Mouse (Mus musculus) midbrain, postnatal 0 days (tissue): ENCODE data around the gene Meig1. TPM values are rescaled to one million over a fixed set of nuclear protein-coding genes. Genes with fewer than 3 reads are reported as not detected.
"Not testable (repeated sequence)": the region's sequence is repeated elsewhere in the genome, so short reads cannot be mapped to it uniquely, and the experiment has no call there.

Experiments used
- ATAC-seq: fragments of 200-750 bp; cut with Nextera tagmentation; 2 replicates; pipeline ENCODE4 v1.8.0; 2017; ENCODE audit warnings: moderate number of reproducible peaks, mild to moderate bottlenecking, moderate TSS enrichment, moderate library complexity; ENCODE audit not compliant: low FRiP score
- DNase-seq: peaks from one replicate; pipeline ENCODE4 v3.0.0-alpha.2; 2015; ENCODE audit warnings: low spot score
- H3K27ac ChIP-seq: fragments of 300-500 bp; sonication (generic); 2 replicates; pipeline ENCODE4 v1.5.1; 2014; ENCODE audit warnings: low read depth, mild to moderate bottlenecking, low read length, mixed read lengths
- H3K27me3 ChIP-seq: fragments of 300-500 bp; sonication (generic); 2 replicates; pipeline ENCODE4 v1.6.1; 2014; ENCODE audit warnings: low read length, control low read depth, mixed read lengths; ENCODE audit not compliant: insufficient read depth
- H3K36me3 ChIP-seq: fragments of 300-500 bp; sonication (generic); 2 replicates; pipeline ENCODE4 v1.6.1; 2014; ENCODE audit warnings: low read length, control low read depth, mixed read lengths; ENCODE audit not compliant: insufficient read depth
- H3K4me1 ChIP-seq: fragments of 300-500 bp; sonication (generic); 2 replicates; pipeline ENCODE4 v1.6.1; 2014; ENCODE audit warnings: mild to moderate bottlenecking, control low read depth, antibody characterized with exemption, low read length, mixed read lengths; ENCODE audit not compliant: insufficient read depth
- H3K4me2 ChIP-seq: fragments of 300-500 bp; sonication (generic); 2 replicates; pipeline ENCODE4 v1.6.1; 2014; ENCODE audit warnings: low read depth, mild to moderate bottlenecking, low read length, mixed read lengths; ENCODE audit not compliant: poor library complexity, severe bottlenecking
- H3K4me3 ChIP-seq: fragments of 300-500 bp; sonication (generic); 2 replicates; pipeline ENCODE4 v1.5.1; 2014; ENCODE audit warnings: low read depth, mild to moderate bottlenecking, low read length, moderate library complexity
- H3K9ac ChIP-seq: fragments of 300-500 bp; sonication (generic); replicated peaks from 2 replicates; pipeline ENCODE4 v1.6.1; 2014; ENCODE audit warnings: mild to moderate bottlenecking, low read length, moderate library complexity, mixed read lengths; ENCODE audit not compliant: poor library complexity, severe bottlenecking
- H3K9me3 ChIP-seq: fragments of 300-500 bp; sonication (generic); 2 replicates; pipeline ENCODE4 v1.6.1; 2016; ENCODE audit warnings: low read length, control low read depth
- CTCF ChIP-seq: IDR thresholded peaks from 2 replicates; pipeline ENCODE4 v1.5.1; 2016; ENCODE audit warnings: antibody characterized with exemption, mild to moderate bottlenecking
- whole genome bisulfite sequencing: fragments of 180-500 bp; shearing (Covaris S2); extraction: QIAGEN DNeasy Blood & Tissue Kit; methylation state at CpG from one replicate; pipeline ENCODE4 v1.1.7; 2014; 5-methylcytosine and 5-hydroxymethylcytosine counted together
- polyA plus RNA-seq: library from polyadenylated mRNA; unstranded; fragments of >200 nt; fragmentation: Nextera tagmentation; extraction: Ambion mirVana; gene quantifications from 2 replicates; pipeline ENCODE4 v1.2.1, GENCODE M21; 2015
- total RNA-seq: library from RNA; depleted of rRNA; stranded (reverse); fragments of >200 nt; gene quantifications from 2 replicates; pipeline ENCODE4 v1.2.3, GENCODE M21; 2014

The Meig1 gene
- total and polyA plus RNA-seq, 2 experiments from 2014 or later = 7.2 to 19.0 TPM

GRCm38 (mm10) chr2:3418883-3419431 lies 3.5 kb downstream of the Meig1 start:
- WGBS = 1% methylated on average over 38 of the region's 38 CpGs
- Histone ChIP-seq H3K4me1 (no peaks in the 10 kb centered on the region), H3K36me3 (no peaks in the 10 kb centered on the region), H3K9me3 (no peaks in the 10 kb centered on the region), H3K4me2 (peak overlapping the region; percentile 66), H3K4me3 (peak overlapping the region; percentile 57), H3K27ac (no peak overlapping the region), H3K27me3 (no peaks in the 10 kb centered on the region), H3K9ac (peak overlapping the region; percentile 52)
- ATAC-seq = peak; percentile 92
- TF ChIP-seq CTCF = peak; percentile 5; the same call in 1 of the 2 replicates
- peak; percentile 94 for DNase-seq

- WGBS = 58% methylated on average over 1 of the region's 1 CpGs
- H3K36me3 ChIP-seq = no peaks in the 10 kb centered on the region
- no peak for TF ChIP-seq CTCF
- no peak overlapping the region for H3K9ac ChIP-seq
- H3K4me2 ChIP-seq = no peak overlapping the region
- H3K9me3 ChIP-seq = no peaks in the 10 kb centered on the region
- ATAC-seq (no peak), DNase-seq (no peak)
- H3K4me1 ChIP-seq = no peaks in the 10 kb centered on the region
- no peaks in the 10 kb centered on the region for H3K27me3 ChIP-seq
- H3K27ac ChIP-seq = no peak overlapping the region
- H3K4me3 ChIP-seq = no peak overlapping the region
Observed at GRCm38 (mm10) chr2:3415676-3416075, 6.8 kb downstream of the Meig1 start.

GRCm38 (mm10) chr2:3414241-3414640 lies 8.2 kb downstream of the Meig1 start:
- Histone ChIP-seq H3K4me2 (no peak overlapping the region), H3K27ac (no peak overlapping the region), H3K4me1 (no peaks in the 10 kb centered on the region), H3K9ac (no peak overlapping the region), H3K27me3 (no peaks in the 10 kb centered on the region), H3K9me3 (no peaks in the 10 kb centered on the region), H3K4me3 (no peak overlapping the region), H3K36me3 (no peaks in the 10 kb centered on the region)
- DNase-seq (peak; percentile 68), ATAC-seq (no peak)
- 30% methylated on average over 4 of the region's 4 CpGs for WGBS
- peak; percentile 79 for TF ChIP-seq CTCF

GRCm38 (mm10) chr2:3407756-3408155 lies 14.7 kb downstream of the Meig1 start:
- no peaks in the 10 kb centered on the region for H3K9me3 ChIP-seq
- 81% methylated on average over 7 of the region's 7 CpGs for WGBS
- DNase-seq = no peak
- no peaks in the 10 kb centered on the region for H3K36me3 ChIP-seq
- no peak for ATAC-seq
- TF ChIP-seq CTCF = no peak
- H3K9ac ChIP-seq = no peak overlapping the region
- H3K4me2 ChIP-seq = no peak overlapping the region
- H3K27ac ChIP-seq = no peak overlapping the region
- H3K4me1 ChIP-seq = no peaks in the 10 kb centered on the region
- no peak overlapping the region for H3K4me3 ChIP-seq
- no peaks in the 10 kb centered on the region for H3K27me3 ChIP-seq

- H3K9me3 ChIP-seq = no peaks in the 10 kb centered on the region
- no peak overlapping the region for H3K27ac ChIP-seq
- 82% methylated on average over 4 of the region's 4 CpGs for WGBS
- no peak overlapping the region for H3K4me2 ChIP-seq
- ATAC-seq (no peak), DNase-seq (no peak)
- H3K4me3 ChIP-seq = no peak overlapping the region
- no peaks in the 10 kb centered on the region for H3K27me3 ChIP-seq
- H3K36me3 ChIP-seq = no peaks in the 10 kb centered on the region
- no peaks in the 10 kb centered on the region for H3K4me1 ChIP-seq
- TF ChIP-seq CTCF = no peak
- no peak overlapping the region for H3K9ac ChIP-seq
Observed at GRCm38 (mm10) chr2:3405981-3406380, 16.5 kb downstream of the Meig1 start.

- DNase-seq, H3K4me1 ChIP-seq, H3K27ac ChIP-seq, H3K4me3 ChIP-seq, H3K9ac ChIP-seq, ATAC-seq, H3K36me3 ChIP-seq, H3K27me3 ChIP-seq, H3K9me3 ChIP-seq, H3K4me2 ChIP-seq: not testable (repeated sequence)
- WGBS = 67% methylated on average over 10 of the region's 10 CpGs
Observed at GRCm38 (mm10) chr2:3397110-3397509, 25.3 kb downstream of the Meig1 start, which contains the start of gene Olah. Gene Olah, minus strand, starts transcription at chr2:3397210.
